Mouse (Mus musculus) liver, postnatal 0 days (tissue): ENCODE measurements at regions not wholly inside any gene's neighbourhood (a gene's known extent, or its start where the extent isn't known, plus 50 kb on each side); places are given as distances from the start of the nearest gene placed in this dataset.

Experiments
- CTCF ChIP-seq: sonication (generic); IDR thresholded peaks from 2 replicates; pipeline ENCODE4 v1.5.1; 2016; ENCODE audit warnings: antibody characterized with exemption, low read depth
- EP300 ChIP-seq: IDR thresholded peaks from 2 replicates; pipeline ENCODE4 v1.6.1; 2016; ENCODE audit warnings: antibody characterized with exemption, low read depth, mild to moderate bottlenecking

DNA sequence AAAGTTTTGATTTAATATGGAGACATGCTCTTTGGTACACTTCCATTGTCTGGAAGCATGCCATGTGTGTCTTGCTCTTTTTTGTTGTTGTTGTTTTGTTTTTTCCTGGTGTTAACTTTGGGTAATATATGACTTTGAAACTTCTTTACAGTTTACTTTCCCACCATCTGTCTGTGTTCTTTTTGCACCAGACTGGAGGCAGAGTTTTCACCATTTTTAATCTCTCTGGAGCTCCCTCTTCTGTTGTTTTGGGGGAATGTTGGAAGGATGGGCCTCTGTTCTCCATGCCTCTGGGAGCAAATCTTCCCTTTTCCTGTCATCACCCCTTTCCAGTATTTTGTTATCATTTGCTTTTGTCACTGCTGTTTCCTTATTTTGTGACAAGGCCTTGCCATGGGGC lies 153.5 kb upstream of the 1700056E22Rik start:
- TF ChIP-seq CTCF (peak; percentile 39; the same call in 1 of the 2 replicates), EP300 (no peak)
